Mouse (Mus musculus): ENCODE data around the gene Trim24. TPM values are rescaled to one million over a fixed set of nuclear protein-coding genes. Genes with fewer than 3 reads are reported as not detected.

The Trim24 gene
- polyA plus RNA-seq, 1 experiment from 2014 or later = 29.6 TPM

- Histone ChIP-seq H3K4me2 (ENCODE audit: low read depth, severe bottlenecking) (no peak overlapping the region), H3K36me3 (ENCODE audit: control insufficient read depth, insufficient read depth, low read length) (peaks cover 6% of the 10 kb centered on the region), H3K4me3 (ENCODE audit: low read depth, low read length) (no peak overlapping the region), H3K4me1 (ENCODE audit: control insufficient read depth, insufficient read depth, low read length) (no peaks in the 10 kb centered on the region), H3K9ac (ENCODE audit: low read length) (no peak overlapping the region), H3K9me3 (ENCODE audit: control insufficient read depth, low read length) (no peaks in the 10 kb centered on the region), H3K27ac (replicated peaks; ENCODE audit: low read depth, low read length) (no peak overlapping the region), H3K27me3 (ENCODE audit: control insufficient read depth, insufficient read depth, low read length) (no peaks in the 10 kb centered on the region)
- DNase-seq (ENCODE audit: low spot score) (no peak), ATAC-seq (ENCODE audit: insufficient number of reproducible peaks, low FRiP score, low TSS enrichment, low read depth) (no peak)
- WGBS = 91% methylated on average over 1 of the region's 1 CpGs
Observed at GRCm38 (mm10) chr6:37926751-37927150, 56.1 kb downstream of the Trim24 start.

DNA sequence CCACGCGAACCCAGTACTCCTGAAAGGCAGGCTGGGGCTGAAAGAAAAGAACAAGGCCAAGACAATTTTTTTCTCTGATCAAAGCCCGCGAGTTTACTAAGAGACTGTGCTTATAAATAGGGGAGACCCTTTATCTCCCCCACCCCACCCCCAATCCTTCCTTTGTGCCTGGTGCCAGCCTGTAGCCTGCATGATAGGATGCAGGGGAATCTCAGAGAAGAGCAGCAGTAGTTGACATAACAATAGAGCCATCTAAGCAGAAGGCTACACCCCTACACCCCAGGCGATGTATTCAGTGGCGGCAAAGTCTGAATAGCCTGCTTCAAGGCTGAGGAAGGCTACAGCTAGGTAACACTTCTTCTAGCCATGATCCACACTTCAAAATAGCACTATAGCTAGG lies 65.9 kb downstream of the Trim24 start:
- no peaks in the 10 kb centered on the region for H3K9me3 ChIP-seq (ENCODE audit: control insufficient read depth, low read length)

GRCm38 (mm10) chr6:37951306-37951705 lies 80.7 kb downstream of the Trim24 start:
- 86% methylated on average over 6 of the region's 6 CpGs for WGBS

More for the DNA sequence above, 65.9 kb downstream of the Trim24 start:
- WGBS = 70% methylated on average over 6 of the region's 6 CpGs
- Histone ChIP-seq H3K27me3 (ENCODE audit: control insufficient read depth, insufficient read depth, low read length) (no peaks in the 10 kb centered on the region), H3K27ac (replicated peaks; ENCODE audit: low read depth, low read length) (no peak overlapping the region), H3K4me3 (ENCODE audit: low read depth, low read length) (no peak overlapping the region), H3K4me2 (ENCODE audit: low read depth, severe bottlenecking) (no peak overlapping the region), H3K4me1 (ENCODE audit: control insufficient read depth, insufficient read depth, low read length) (no peaks in the 10 kb centered on the region), H3K36me3 (ENCODE audit: control insufficient read depth, insufficient read depth, low read length) (peaks cover 5% of the 10 kb centered on the region; the same call in 1 of the 2 replicates), H3K9ac (ENCODE audit: low read length) (no peak overlapping the region)
- DNase-seq (ENCODE audit: low spot score) (no peak), ATAC-seq (ENCODE audit: insufficient number of reproducible peaks, low FRiP score, low TSS enrichment, low read depth) (no peak)

GRCm38 (mm10) chr6:37967386-37967785 lies 96.8 kb downstream of the Trim24 start:
- no peak overlapping the region for H3K4me3 ChIP-seq (ENCODE audit: low read depth, low read length)
- H3K36me3 ChIP-seq (ENCODE audit: control insufficient read depth, insufficient read depth, low read length) = peaks cover 14% of the 10 kb centered on the region; the same call in 1 of the 2 replicates
- no peak overlapping the region for H3K9ac ChIP-seq (ENCODE audit: low read length)
- H3K27ac ChIP-seq (replicated peaks; ENCODE audit: low read depth, low read length) = no peak overlapping the region
- H3K27me3 ChIP-seq (ENCODE audit: control insufficient read depth, insufficient read depth, low read length) = no peaks in the 10 kb centered on the region
- DNase-seq (ENCODE audit: low spot score) (no peak), ATAC-seq (ENCODE audit: insufficient number of reproducible peaks, low FRiP score, low TSS enrichment, low read depth) (no peak)
- H3K4me1 ChIP-seq (ENCODE audit: control insufficient read depth, insufficient read depth, low read length) = no peaks in the 10 kb centered on the region
- WGBS = 90% methylated on average over 4 of the region's 4 CpGs
- no peak overlapping the region for H3K4me2 ChIP-seq (ENCODE audit: low read depth, severe bottlenecking)
- H3K9me3 ChIP-seq (ENCODE audit: control insufficient read depth, low read length) = no peaks in the 10 kb centered on the region

More at GRCm38 (mm10) chr6:37951306-37951705, 80.7 kb downstream of the Trim24 start:
- Histone ChIP-seq H3K4me3 (ENCODE audit: low read depth, low read length) (no peak overlapping the region), H3K36me3 (ENCODE audit: control insufficient read depth, insufficient read depth, low read length) (peaks cover 5% of the 10 kb centered on the region; the same call in 1 of the 2 replicates), H3K4me1 (ENCODE audit: control insufficient read depth, insufficient read depth, low read length) (no peaks in the 10 kb centered on the region), H3K4me2 (ENCODE audit: low read depth, severe bottlenecking) (no peak overlapping the region), H3K9me3 (ENCODE audit: control insufficient read depth, low read length) (no peaks in the 10 kb centered on the region), H3K9ac (ENCODE audit: low read length) (no peak overlapping the region), H3K27ac (replicated peaks; ENCODE audit: low read depth, low read length) (no peak overlapping the region), H3K27me3 (ENCODE audit: control insufficient read depth, insufficient read depth, low read length) (no peaks in the 10 kb centered on the region)
- ATAC-seq (ENCODE audit: insufficient number of reproducible peaks, low FRiP score, low TSS enrichment, low read depth) (no peak), DNase-seq (ENCODE audit: low spot score) (no peak)

GRCm38 (mm10) chr6:38007459-38007858 lies 136.8 kb downstream of the Trim24 start:
- Histone ChIP-seq H3K4me1 (ENCODE audit: control insufficient read depth, insufficient read depth, low read length) (no peaks in the 10 kb centered on the region), H3K4me2 (ENCODE audit: low read depth, severe bottlenecking) (no peak overlapping the region), H3K27me3 (ENCODE audit: control insufficient read depth, insufficient read depth, low read length) (no peaks in the 10 kb centered on the region), H3K4me3 (ENCODE audit: low read depth, low read length) (no peak overlapping the region), H3K9me3 (ENCODE audit: control insufficient read depth, low read length) (no peaks in the 10 kb centered on the region), H3K27ac (replicated peaks; ENCODE audit: low read depth, low read length) (no peak overlapping the region), H3K36me3 (ENCODE audit: control insufficient read depth, insufficient read depth, low read length) (no peaks in the 10 kb centered on the region), H3K9ac (ENCODE audit: low read length) (no peak overlapping the region)
- ATAC-seq (ENCODE audit: insufficient number of reproducible peaks, low FRiP score, low TSS enrichment, low read depth) (no peak), DNase-seq (ENCODE audit: low spot score) (peak; percentile 64)
- 13% methylated on average over 6 of the region's 6 CpGs for WGBS

DNA sequence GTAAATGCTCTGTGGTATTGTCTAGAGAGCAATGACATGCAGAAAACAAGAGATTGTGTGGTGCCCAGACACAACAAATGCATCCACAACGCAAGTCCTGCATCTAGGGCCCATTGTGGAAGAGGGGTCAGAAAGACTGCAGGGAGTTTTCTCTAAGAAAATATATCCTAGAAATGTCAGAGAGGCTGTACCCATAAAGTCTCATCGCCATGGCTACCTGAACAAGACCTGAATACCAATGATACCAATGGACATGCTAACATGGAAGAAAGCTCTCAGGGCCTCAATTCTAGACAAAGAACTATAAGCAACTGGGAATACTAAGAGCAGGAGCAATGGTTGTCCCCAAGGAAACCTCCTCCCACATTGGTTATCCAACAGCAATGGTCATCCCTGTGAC lies 142.2 kb downstream of the Trim24 start:
- H3K27me3 ChIP-seq (ENCODE audit: control insufficient read depth, insufficient read depth, low read length) = no peaks in the 10 kb centered on the region
- H3K4me1 ChIP-seq (ENCODE audit: control insufficient read depth, insufficient read depth, low read length) = no peaks in the 10 kb centered on the region
- H3K36me3 ChIP-seq (ENCODE audit: control insufficient read depth, insufficient read depth, low read length) = no peaks in the 10 kb centered on the region
- no peak overlapping the region for H3K4me3 ChIP-seq (ENCODE audit: low read depth, low read length)
- ATAC-seq (ENCODE audit: insufficient number of reproducible peaks, low FRiP score, low TSS enrichment, low read depth) (no peak), DNase-seq (ENCODE audit: low spot score) (peak; percentile 9)
- no peaks in the 10 kb centered on the region for H3K9me3 ChIP-seq (ENCODE audit: control insufficient read depth, low read length)
- H3K9ac ChIP-seq (ENCODE audit: low read length) = no peak overlapping the region
- no peak overlapping the region for H3K4me2 ChIP-seq (ENCODE audit: low read depth, severe bottlenecking)
- no peak overlapping the region for H3K27ac ChIP-seq (replicated peaks; ENCODE audit: low read depth, low read length)
- WGBS = 86% methylated on average over 2 of the region's 2 CpGs

Other genes with a start within 250 kb of the Trim24 start
- gene Svopl, start 176.2 kb downstream of the Trim24 start, polyA plus RNA-seq (2014; fragmentation: Nextera tagmentation; extraction: Ambion mirVana) = 4.2 and 5.4 TPM in 2 replicates
- not detected in 2 replicates for gene Tmem213, start 238.4 kb downstream of the Trim24 start, polyA plus RNA-seq (2014; fragmentation: Nextera tagmentation; extraction: Ambion mirVana)

All from limb, embryonic 11.5 days (tissue).